Mouse (Mus musculus): ENCODE measurements around the gene Baz2a. TPM values are rescaled to one million over a fixed set of nuclear protein-coding genes. Genes with fewer than 3 reads are reported as not detected.
"Not testable (repeated sequence)": the region's sequence is repeated elsewhere in the genome, so short reads cannot be mapped to it uniquely, and the experiment has no call there.

The Baz2a gene
- total RNA-seq, 2 experiments from 2014 or later = 42.8 to 45.5 TPM

GRCm38 (mm10) chr10:128086391-128086790, 5.0 kb upstream of the Baz2a start:
- Histone ChIP-seq H3K4me3 (no peak overlapping the region), H3K27ac (no peak overlapping the region)
- peak; percentile 73 for TF ChIP-seq CTCF (conservative IDR thresholded peaks at IDR 0.05)
- DNase-seq (ENCODE audit: low spot score in 2 of 2) = no peak

- not testable (repeated sequence) for H3K27ac ChIP-seq; H3K4me3 ChIP-seq; DNase-seq (ENCODE audit: low spot score in 2 of 2)
Measured at GRCm38 (mm10) chr10:128087216-128087615, 4.2 kb upstream of the Baz2a start.

GRCm38 (mm10) chr10:128088181-128088580, 3.2 kb upstream of the Baz2a start:
- Histone ChIP-seq H3K4me3 (no peak overlapping the region), H3K27ac (no peak overlapping the region)
- no peak for DNase-seq (ENCODE audit: low spot score in 2 of 2)
- no peak for TF ChIP-seq CTCF (conservative IDR thresholded peaks at IDR 0.05)

GRCm38 (mm10) chr10:128089842-128090241, 1.5 kb upstream of the Baz2a start:
- no peak for TF ChIP-seq CTCF (conservative IDR thresholded peaks at IDR 0.05)
- Histone ChIP-seq H3K4me3 (no peak overlapping the region), H3K27ac (no peak overlapping the region)
- DNase-seq (ENCODE audit: low spot score in 2 of 2) = no peak

- TF ChIP-seq CTCF (conservative IDR thresholded peaks at IDR 0.05) = peak; percentile 82
- Histone ChIP-seq H3K27ac (peak overlapping the region; percentile 97), H3K4me3 (peak overlapping the region; percentile 88)
- peak; percentile 82 to 89 for DNase-seq (ENCODE audit: low spot score in 2 of 2)
Measured at GRCm38 (mm10) chr10:128090651-128091563, 470 bp upstream of the Baz2a start.

- peak; percentile 70 to 74 for DNase-seq (ENCODE audit: low spot score in 2 of 2)
- H3K4me3 ChIP-seq = peak overlapping the region; percentile 88
- TF ChIP-seq CTCF (conservative IDR thresholded peaks at IDR 0.05) = peak; percentile 66
- peak overlapping the region; percentile 97 for H3K27ac ChIP-seq
Measured at GRCm38 (mm10) chr10:128092506-128093495, 1.4 kb downstream of the Baz2a start.

- TF ChIP-seq CTCF (conservative IDR thresholded peaks at IDR 0.05) = no peak
- Histone ChIP-seq H3K27ac (peak overlapping the region; percentile 97), H3K4me3 (peak overlapping the region; percentile 88)
- DNase-seq (ENCODE audit: low spot score in 2 of 2) = no peak
Measured at GRCm38 (mm10) chr10:128093496-128094294, 2.3 kb downstream of the Baz2a start.

- peak overlapping the region; percentile 97; the same call in 1 of the 2 replicates for H3K27ac ChIP-seq
- H3K4me3 ChIP-seq = peak overlapping the region; percentile 88
- DNase-seq (ENCODE audit: low spot score in 2 of 2) = peak; percentile 60
- TF ChIP-seq CTCF (conservative IDR thresholded peaks at IDR 0.05) = no peak
Measured at GRCm38 (mm10) chr10:128094340-128094968, 3.1 kb downstream of the Baz2a start.

GRCm38 (mm10) chr10:128095003-128095636, 3.7 kb downstream of the Baz2a start:
- Histone ChIP-seq H3K27ac (peak overlapping the region; percentile 97; the same call in 1 of the 2 replicates), H3K4me3 (no peak overlapping the region)
- no peak for TF ChIP-seq CTCF (conservative IDR thresholded peaks at IDR 0.05)
- DNase-seq (ENCODE audit: low spot score in 2 of 2) = no peak

- peak overlapping the region; percentile 89; the same call in 1 of the 2 replicates for H3K4me3 ChIP-seq
- DNase-seq (ENCODE audit: low spot score in 2 of 2) = no peak
- no peak overlapping the region for H3K27ac ChIP-seq
- TF ChIP-seq CTCF (conservative IDR thresholded peaks at IDR 0.05) = no peak
Measured at GRCm38 (mm10) chr10:128096313-128096692, 4.9 kb downstream of the Baz2a start.

All from layer of hippocampus, adult 2 months (tissue).